ENCODE assay signal across 8 mouse cellular contexts in genomic region chr16:90621761-90622411, GRCm38 (mm10).
DNase-seq lines count a peak whose midpoint lies in the region; ATAC-seq lines count a peak whose summit lies in the region.

No protein-coding gene starts in this region.

- no peak overlapping the region for H3K4me2 ChIP-seq in hindbrain, embryonic 15.5 days
- H3K4me2 ChIP-seq in limb, embryonic 15.5 days = 0 out of 2 replicates have a peak overlapping the region, but pooled peaks have one; percentile 5

- no peaks in the 10 kb centered on the region for H3K36me3 ChIP-seq in forebrain, embryonic 10.5 days (replicated peaks)
- no peaks in the 10 kb centered on the region for H3K36me3 ChIP-seq in hindbrain, embryonic 15.5 days
- H3K36me3 ChIP-seq in limb, embryonic 15.5 days = no peaks in the 10 kb centered on the region

- DNase-seq in adrenal gland, adult 2 months = peak; percentile 59
- no peak for DNase-seq in adrenal gland, postnatal 25 days
- peak; percentile 54 for DNase-seq in adrenal gland, postnatal 14 days
- DNase-seq in forebrain, embryonic 10.5 days (ENCODE audit: extremely low spot score, low spot score) = no peak
- DNase-seq in urinary bladder, adult 18-20 months (ENCODE audit: low spot score in 2 of 2) = no peak

- H3K9me3 ChIP-seq in forebrain, embryonic 10.5 days = peaks cover 3% of the 10 kb centered on the region; the same call in 1 of the 2 replicates
- H3K9me3 ChIP-seq in hindbrain, embryonic 15.5 days = no peaks in the 10 kb centered on the region
- no peaks in the 10 kb centered on the region for H3K9me3 ChIP-seq in limb, embryonic 15.5 days

- no peak overlapping the region for H3K9ac ChIP-seq in hindbrain, embryonic 15.5 days
- no peak overlapping the region for H3K9ac ChIP-seq in limb, embryonic 15.5 days

- H3K4me3 ChIP-seq in forebrain, embryonic 10.5 days = no peak overlapping the region
- no peak overlapping the region for H3K4me3 ChIP-seq in hindbrain, embryonic 15.5 days
- no peak overlapping the region for H3K4me3 ChIP-seq in limb, embryonic 15.5 days

- no peak for ATAC-seq in hindbrain, embryonic 15.5 days (ENCODE audit: low FRiP score, low read depth)
- no peak for ATAC-seq in limb, embryonic 15.5 days (ENCODE audit: insufficient number of reproducible peaks, low FRiP score, low TSS enrichment, low read depth)
- ATAC-seq in activated CD4-positive, CD25-positive, alpha-beta regulatory T cell, adult 4 months = no peak

- H3K27ac ChIP-seq in forebrain, embryonic 10.5 days = peak overlapping the region; percentile 60; the same call in 1 of the 2 replicates
- 0 out of 2 replicates have a peak overlapping the region, but pooled peaks have one; percentile 9 for H3K27ac ChIP-seq in hindbrain, embryonic 15.5 days (replicated peaks)
- H3K27ac ChIP-seq in limb, embryonic 15.5 days = peak overlapping the region; percentile 85

- H3K4me1 ChIP-seq in forebrain, embryonic 10.5 days = peaks cover 38% of the 10 kb centered on the region
- H3K4me1 ChIP-seq in hindbrain, embryonic 15.5 days (replicated peaks) = peaks cover 35% of the 10 kb centered on the region
- peaks cover 58% of the 10 kb centered on the region for H3K4me1 ChIP-seq in limb, embryonic 15.5 days

- WGBS in forebrain, embryonic 10.5 days = 78% methylated on average over 13 of the region's 13 CpGs
- WGBS in hindbrain, embryonic 15.5 days = 34% methylated on average over 13 of the region's 13 CpGs
- WGBS in limb, embryonic 15.5 days = 32% methylated on average over 13 of the region's 13 CpGs

- H3K27me3 ChIP-seq in forebrain, embryonic 10.5 days (ENCODE audit: poor library complexity, severe bottlenecking) = no peaks in the 10 kb centered on the region
- H3K27me3 ChIP-seq in hindbrain, embryonic 15.5 days = no peaks in the 10 kb centered on the region
- H3K27me3 ChIP-seq in limb, embryonic 15.5 days = no peaks in the 10 kb centered on the region

Comparison
In these comparisons a context has a peak if more than half of its experiments do, and no peak if none do; other contexts are left out.
1. DNase-seq: peak in adrenal gland, adult 2 months (single experiment) and adrenal gland, postnatal 14 days (single experiment); none in adrenal gland, postnatal 25 days (single experiment), forebrain, embryonic 10.5 days (single experiment) and urinary bladder, adult 18-20 months (0 of 2).
2. H3K27ac ChIP-seq: peak in every context shown above with its lines; median percentile 85 in limb, embryonic 15.5 days; 60 in forebrain, embryonic 10.5 days; 9 in hindbrain, embryonic 15.5 days.